Mouse (Mus musculus) ES-E14 (cell line): ENCODE measurements at regions not wholly inside any gene's neighbourhood (a gene's known extent, or its start where the extent isn't known, plus 50 kb on each side); places are given as distances from the start of the nearest gene placed in this dataset.
"Not testable (repeated sequence)": the region's sequence is repeated elsewhere in the genome, so short reads cannot be mapped to it uniquely, and the experiment has no call there.

Experiments used
- DNase-seq: peaks from one replicate; pipeline ENCODE4 v3.0.0-alpha.2; 2013; ENCODE audit warnings: low read depth, low spot score
- H3K27ac ChIP-seq: 2 replicates; pipeline ENCODE4 v1.5.1; 2012; ENCODE audit warnings: low read depth, mild to moderate bottlenecking, low read length, moderate library complexity, mixed read lengths; ENCODE audit not compliant: poor library complexity, insufficient read depth, severe bottlenecking
- H3K36me3 ChIP-seq: 2 replicates; pipeline ENCODE4 v1.6.1; 2012; ENCODE audit warnings: mild to moderate bottlenecking, low read length, moderate library complexity, mixed read lengths; ENCODE audit not compliant: control insufficient read depth, poor library complexity, insufficient read depth, severe bottlenecking
- H3K4me1 ChIP-seq, 2 experiments: fragments of 150-350 bp in 1 of 2; sonication (generic) in 1 of 2; 2 replicates each; pipeline ENCODE4 v1.6.1; 2012; ENCODE audit warnings: low read length in 2 of 2, mild to moderate bottlenecking in 1 of 2, mixed read lengths in 1 of 2; ENCODE audit not compliant: control insufficient read depth in 2 of 2, insufficient read depth in 2 of 2, poor library complexity in 1 of 2
- H3K4me3 ChIP-seq, 2 experiments: fragments of 150-350 bp in 1 of 2; sonication (generic) in 1 of 2; 2 replicates each; pipeline ENCODE4 v1.5.1; 2012; ENCODE audit warnings: low read length in 2 of 2, low read depth in 1 of 2, mild to moderate bottlenecking in 1 of 2, mixed read lengths in 1 of 2; ENCODE audit not compliant: insufficient read depth in 1 of 2, poor library complexity in 1 of 2, severe bottlenecking in 1 of 2
- H3K9ac ChIP-seq: 2 replicates; pipeline ENCODE4 v1.6.1; 2012; ENCODE audit warnings: low read depth, mild to moderate bottlenecking, low read length, mixed read lengths; ENCODE audit not compliant: poor library complexity, insufficient read depth, severe bottlenecking
- H3K9me3 ChIP-seq: fragments of 150-350 bp; sonication (generic); 2 replicates; pipeline ENCODE4 v1.6.1; 2012; ENCODE audit warnings: low read depth, mild to moderate bottlenecking, low read length; ENCODE audit not compliant: control insufficient read depth, insufficient read depth
- CHD2 ChIP-seq: IDR thresholded peaks from 2 replicates; pipeline ENCODE4 v1.6.1; 2014; ENCODE audit warnings: mild to moderate bottlenecking, low read depth, low read length, inconsistent platforms
- HCFC1 ChIP-seq: IDR thresholded peaks from 2 replicates; pipeline ENCODE4 v1.6.1; 2012; ENCODE audit warnings: low read length, inconsistent platforms, borderline replicate concordance; ENCODE audit not compliant: insufficient read depth
- MAFK ChIP-seq: IDR thresholded peaks from 2 replicates; pipeline ENCODE4 v1.6.1; 2014; ENCODE audit warnings: mild to moderate bottlenecking, low read depth, low read length, inconsistent platforms; ENCODE audit not compliant: insufficient read depth
- ZC3H11A ChIP-seq: IDR thresholded peaks from 2 replicates; pipeline ENCODE4 v1.6.1; 2012; ENCODE audit warnings: low read depth, mild to moderate bottlenecking, inconsistent platforms, low read length, borderline replicate concordance
- ZNF384 ChIP-seq: IDR thresholded peaks from 2 replicates; pipeline ENCODE4 v1.6.1; 2012; ENCODE audit warnings: low read depth, low read length, inconsistent platforms
- in situ Hi-C, 2 experiments: fragments of 600-800 bp; cut with MboI; formaldehyde crosslinking; loops; one replicate each; pipeline ENCODE4 v1.15.1; 2025; ENCODE audit warnings: low sequenced_read_pairs in 2 of 2, inconsistent platforms in 1 of 2; ENCODE audit not compliant: unreplicated experiment in 2 of 2

DNA sequence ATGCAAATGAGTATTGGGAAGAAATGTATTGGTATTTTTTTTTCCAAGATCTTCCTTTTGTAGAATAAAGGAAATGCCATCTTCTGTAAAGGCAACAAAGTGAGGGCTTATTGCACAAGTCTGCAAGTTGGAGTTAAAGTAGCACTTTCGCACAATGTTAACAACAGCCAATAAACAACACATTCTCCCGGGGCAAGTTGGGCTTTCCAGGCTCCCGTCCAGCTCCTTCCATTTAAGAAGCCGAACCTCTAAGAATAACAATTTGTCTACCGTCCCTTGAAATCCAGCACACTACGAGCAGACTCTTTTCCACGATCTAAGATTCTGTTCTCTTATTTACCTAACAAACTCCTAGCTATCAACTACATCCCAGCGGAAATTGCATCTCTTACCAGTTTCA, 199.9 kb upstream of the G2e3 start:
- H3K9ac ChIP-seq = no peak overlapping the region
- H3K4me3 ChIP-seq = no peak overlapping the region
- TF ChIP-seq ZNF384 = no peak
- TF ChIP-seq MAFK = no peak
- no peak for TF ChIP-seq CHD2
- no peak for TF ChIP-seq HCFC1
- no peak for TF ChIP-seq ZC3H11A
- no peaks in the 10 kb centered on the region for H3K4me1 ChIP-seq
- no peak for DNase-seq
- no peaks in the 10 kb centered on the region for H3K36me3 ChIP-seq
- H3K9me3 ChIP-seq = no peaks in the 10 kb centered on the region
- no peak overlapping the region for H3K27ac ChIP-seq
- in situ Hi-C loops = no loop called here

- Histone ChIP-seq H3K36me3 (no peaks in the 10 kb centered on the region), H3K9me3 (no peaks in the 10 kb centered on the region), H3K4me3 (no peak overlapping the region), H3K4me1 (no peaks in the 10 kb centered on the region), H3K9ac (no peak overlapping the region), H3K27ac (no peak overlapping the region)
- no peak for TF ChIP-seq ZNF384
- no peak for TF ChIP-seq CHD2
- TF ChIP-seq HCFC1 = no peak
- no peak for TF ChIP-seq MAFK
- TF ChIP-seq ZC3H11A = no peak
- no peak for DNase-seq
- in situ Hi-C loops = no loop called here
Observed at GRCm38 (mm10) chr12:51143840-51144239, 204.0 kb upstream of the G2e3 start.

DNA sequence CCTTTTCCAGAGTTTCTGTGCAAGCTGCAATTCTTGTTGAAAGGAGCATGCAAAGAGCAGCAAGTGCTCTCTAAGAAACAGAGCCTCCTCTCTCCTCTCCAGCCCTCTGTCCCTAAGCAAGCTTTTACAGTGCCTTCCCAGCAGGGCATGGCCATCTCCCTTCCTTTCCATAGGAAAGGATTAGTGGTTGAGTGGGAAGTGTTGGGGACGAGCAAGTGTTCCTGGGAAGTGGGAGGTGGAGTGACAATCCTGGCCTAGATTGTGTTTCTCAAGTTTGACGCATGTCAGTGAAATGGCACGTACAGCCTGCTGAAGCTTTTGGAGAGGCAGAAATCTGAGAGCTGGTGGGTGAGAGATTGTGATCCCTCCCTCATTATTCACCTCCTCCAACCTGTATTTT, 204.7 kb upstream of the G2e3 start:
- no peak overlapping the region for H3K9ac ChIP-seq
- no peaks in the 10 kb centered on the region for H3K36me3 ChIP-seq
- no peaks in the 10 kb centered on the region for H3K9me3 ChIP-seq
- TF ChIP-seq HCFC1 = no peak
- TF ChIP-seq ZNF384 = no peak
- no peak for TF ChIP-seq ZC3H11A
- TF ChIP-seq CHD2 = no peak
- TF ChIP-seq MAFK = no peak
- no peak overlapping the region for H3K27ac ChIP-seq
- DNase-seq = no peak
- in situ Hi-C loops = no loop called here
- no peak overlapping the region for H3K4me3 ChIP-seq
- H3K4me1 ChIP-seq = no peaks in the 10 kb centered on the region

DNA sequence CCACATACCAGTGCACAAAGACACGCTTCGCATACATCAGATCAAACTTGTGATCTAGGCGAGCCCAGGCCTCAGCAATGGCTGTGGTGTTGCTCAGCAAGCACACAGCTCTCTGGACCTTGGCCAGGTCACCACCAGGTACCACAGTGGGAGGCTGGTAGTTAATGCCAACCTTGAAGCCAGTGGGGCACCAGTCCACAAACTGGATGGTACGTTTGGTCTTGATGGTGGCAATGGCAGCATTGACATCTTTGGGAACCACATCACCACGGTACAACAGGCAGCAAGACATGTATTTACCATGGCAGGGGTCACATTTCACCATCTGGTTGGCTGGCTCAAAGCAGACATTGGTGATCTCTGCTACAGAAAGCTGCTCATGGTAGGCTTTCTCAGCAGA, 214.2 kb upstream of the G2e3 start:
- H3K36me3 ChIP-seq, H3K27ac ChIP-seq, DNase-seq, H3K9me3 ChIP-seq, H3K9ac ChIP-seq, in situ Hi-C loops, H3K4me3 ChIP-seq, H3K4me1 ChIP-seq: not testable (repeated sequence)

DNA sequence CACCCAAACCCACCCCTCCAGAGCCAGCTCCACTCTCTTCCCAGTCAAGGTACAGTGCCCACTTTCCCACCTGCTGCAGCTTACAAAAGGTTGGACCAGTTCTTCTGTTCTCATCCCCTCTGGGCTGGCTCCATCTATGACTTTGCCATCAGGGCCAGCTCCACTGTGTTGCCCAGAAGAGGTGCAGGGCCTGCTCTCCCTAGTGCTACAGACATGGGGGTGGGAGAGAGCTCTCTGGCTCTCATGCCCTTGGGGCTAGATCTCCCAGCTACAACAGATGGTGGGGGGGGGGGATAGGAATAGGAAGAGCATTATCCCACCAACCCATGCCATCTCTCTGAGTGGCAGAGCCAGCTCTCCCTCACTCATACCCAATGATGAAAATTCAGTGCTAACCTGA, 219.6 kb upstream of the G2e3 start:
- TF ChIP-seq MAFK (no peak), HCFC1 (no peak), ZNF384 (no peak)
- Histone ChIP-seq H3K4me3 (no peak overlapping the region), H3K4me1 (no peaks in the 10 kb centered on the region), H3K27ac (no peak overlapping the region), H3K9ac (no peak overlapping the region), H3K36me3 (no peaks in the 10 kb centered on the region), H3K9me3 (no peaks in the 10 kb centered on the region)
- in situ Hi-C loops = no loop called here
- DNase-seq = no peak
